Mouse (Mus musculus): Measurements from ENCODE around the gene Aym1. TPM values are rescaled to one million over a fixed set of nuclear protein-coding genes. Genes with fewer than 3 reads are reported as not detected.

Gene Aym1
- polyA plus RNA-seq, 1 experiment = not detected

DNA sequence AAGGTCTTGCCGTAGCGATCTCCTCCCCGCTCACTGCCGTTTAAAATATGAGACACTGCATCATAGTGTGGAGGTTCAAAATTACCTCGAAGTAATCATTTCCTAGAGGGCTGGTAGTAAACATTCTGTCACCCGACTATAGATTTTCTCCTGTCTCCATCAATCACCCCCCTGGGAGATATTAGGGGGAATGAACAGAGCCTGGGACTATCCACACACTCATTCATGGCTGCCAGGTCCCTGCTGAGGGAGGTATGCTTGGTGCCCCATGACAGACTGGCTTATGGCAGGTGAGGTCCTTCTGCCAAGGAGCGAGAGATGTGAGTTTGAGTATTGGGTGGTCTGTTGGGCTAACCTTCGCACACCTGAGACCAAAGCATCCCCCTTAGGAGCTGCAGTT is 23.5 kb downstream of the Aym1 start:
- Histone ChIP-seq H3K4me1 (ENCODE audit: control insufficient read depth, insufficient read depth, low read length) (no peaks in the 10 kb centered on the region), H3K27ac (ENCODE audit: insufficient read depth, low read depth, low read length) (no peak overlapping the region), H3K27me3 (replicated peaks; ENCODE audit: control insufficient read depth, insufficient read depth, low read length) (no peaks in the 10 kb centered on the region), H3K4me3 (ENCODE audit: insufficient read depth, low read depth, low read length) (no peak overlapping the region), H3K36me3 (ENCODE audit: control insufficient read depth, insufficient read depth, low read length) (no peaks in the 10 kb centered on the region)
- WGBS = 68% methylated on average over 8 of the region's 8 CpGs
- TF ChIP-seq POLR2A (IDR thresholded peaks at IDR 0.05; ENCODE audit: low read depth, low read length) = no peak
- no peak for TF ChIP-seq CTCF (conservative IDR thresholded peaks at IDR 0.05; ENCODE audit: insufficient read depth, insufficient read length, low read depth, low read length)
- no peak for DNase-seq

DNA sequence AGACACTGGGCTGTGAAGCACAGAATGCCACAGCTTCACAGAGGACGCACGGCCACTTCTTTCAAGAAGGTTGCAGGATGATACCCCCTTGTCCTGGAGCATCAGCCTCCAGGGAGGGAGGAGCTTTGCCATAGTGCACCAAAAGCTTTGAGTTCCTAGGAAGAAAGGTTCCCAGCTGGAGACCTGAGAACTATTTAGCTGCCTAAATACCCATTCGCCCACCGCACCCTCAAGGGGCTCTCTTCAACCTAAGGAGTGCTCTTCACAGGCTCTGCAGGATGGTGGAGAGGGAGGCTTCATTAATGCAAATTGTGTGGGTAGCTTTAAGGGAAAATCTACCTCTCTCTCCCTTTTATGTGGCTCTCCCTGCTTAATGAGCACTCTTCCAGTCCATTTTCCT is 25.5 kb downstream of the Aym1 start:
- Histone ChIP-seq H3K36me3 (ENCODE audit: control insufficient read depth, insufficient read depth, low read length) (no peaks in the 10 kb centered on the region), H3K27ac (ENCODE audit: insufficient read depth, low read depth, low read length) (no peak overlapping the region), H3K4me3 (ENCODE audit: insufficient read depth, low read depth, low read length) (no peak overlapping the region), H3K27me3 (replicated peaks; ENCODE audit: control insufficient read depth, insufficient read depth, low read length) (no peaks in the 10 kb centered on the region), H3K4me1 (ENCODE audit: control insufficient read depth, insufficient read depth, low read length) (no peaks in the 10 kb centered on the region)
- TF ChIP-seq POLR2A (IDR thresholded peaks at IDR 0.05; ENCODE audit: low read depth, low read length) (no peak), CTCF (conservative IDR thresholded peaks at IDR 0.05; ENCODE audit: insufficient read depth, insufficient read length, low read depth, low read length) (no peak)
- no peak for DNase-seq
- WGBS = 70% methylated on average over 4 of the region's 4 CpGs

- no peaks in the 10 kb centered on the region for H3K27me3 ChIP-seq (replicated peaks; ENCODE audit: control insufficient read depth, insufficient read depth, low read length)
- 40% methylated on average over 8 of the region's 8 CpGs for WGBS
- no peak for TF ChIP-seq CTCF (conservative IDR thresholded peaks at IDR 0.05; ENCODE audit: insufficient read depth, insufficient read length, low read depth, low read length)
- TF ChIP-seq POLR2A (IDR thresholded peaks at IDR 0.05; ENCODE audit: low read depth, low read length) = no peak
Measured at GRCm38 (mm10) chr5:113393766-113394165, 36.7 kb downstream of the Aym1 start.

GRCm38 (mm10) chr5:113396286-113396934 is 39.3 kb downstream of the Aym1 start:
- 67% methylated on average over 17 of the region's 17 CpGs for WGBS
- TF ChIP-seq CTCF (conservative IDR thresholded peaks at IDR 0.05; ENCODE audit: insufficient read depth, insufficient read length, low read depth, low read length) (no peak), POLR2A (IDR thresholded peaks at IDR 0.05; ENCODE audit: low read depth, low read length) (no peak)
- Histone ChIP-seq H3K36me3 (ENCODE audit: control insufficient read depth, insufficient read depth, low read length) (no peaks in the 10 kb centered on the region), H3K27ac (ENCODE audit: insufficient read depth, low read depth, low read length) (no peak overlapping the region), H3K27me3 (replicated peaks; ENCODE audit: control insufficient read depth, insufficient read depth, low read length) (no peaks in the 10 kb centered on the region), H3K4me1 (ENCODE audit: control insufficient read depth, insufficient read depth, low read length) (no peaks in the 10 kb centered on the region), H3K4me3 (ENCODE audit: insufficient read depth, low read depth, low read length) (no peak overlapping the region)
- DNase-seq = no peak

More at GRCm38 (mm10) chr5:113393766-113394165, 36.7 kb downstream of the Aym1 start:
- Histone ChIP-seq H3K36me3 (ENCODE audit: control insufficient read depth, insufficient read depth, low read length) (no peaks in the 10 kb centered on the region), H3K27ac (ENCODE audit: insufficient read depth, low read depth, low read length) (no peak overlapping the region), H3K4me3 (ENCODE audit: insufficient read depth, low read depth, low read length) (no peak overlapping the region), H3K4me1 (ENCODE audit: control insufficient read depth, insufficient read depth, low read length) (no peaks in the 10 kb centered on the region)
- no peak for DNase-seq

- Histone ChIP-seq H3K27ac (ENCODE audit: insufficient read depth, low read depth, low read length) (no peak overlapping the region), H3K4me3 (ENCODE audit: insufficient read depth, low read depth, low read length) (no peak overlapping the region), H3K4me1 (ENCODE audit: control insufficient read depth, insufficient read depth, low read length) (no peaks in the 10 kb centered on the region), H3K36me3 (ENCODE audit: control insufficient read depth, insufficient read depth, low read length) (no peaks in the 10 kb centered on the region), H3K27me3 (replicated peaks; ENCODE audit: control insufficient read depth, insufficient read depth, low read length) (no peaks in the 10 kb centered on the region)
- DNase-seq = no peak
- 21% methylated on average over 17 of the region's 17 CpGs for whole genome bisulfite sequencing
- no peak for TF ChIP-seq CTCF (conservative IDR thresholded peaks at IDR 0.05; ENCODE audit: insufficient read depth, insufficient read length, low read depth, low read length)
- TF ChIP-seq POLR2A (IDR thresholded peaks at IDR 0.05; ENCODE audit: low read depth, low read length) = no peak
Measured at GRCm38 (mm10) chr5:113397443-113398317, 40.6 kb downstream of the Aym1 start.

DNA sequence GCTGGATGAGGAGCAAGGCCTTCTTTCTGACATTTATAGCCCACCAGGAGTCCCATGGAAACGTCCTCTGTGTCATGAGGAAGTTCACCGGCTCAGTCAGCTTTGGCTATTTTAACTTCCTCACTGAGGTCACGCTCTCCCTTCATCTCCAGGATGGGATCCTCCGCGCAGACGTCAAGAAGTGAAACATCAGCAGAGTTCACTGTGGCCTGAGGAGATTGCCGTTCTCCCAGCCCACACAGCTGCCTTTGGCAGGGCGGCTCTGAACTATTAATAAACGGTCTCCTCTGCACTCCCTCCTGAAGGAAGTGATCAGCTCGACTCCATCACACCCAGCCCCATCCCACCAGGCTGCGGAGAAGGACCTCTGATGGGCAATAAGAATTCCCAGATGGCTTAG is 45.6 kb downstream of the Aym1 start:
- no peaks in the 10 kb centered on the region for H3K4me1 ChIP-seq (ENCODE audit: control insufficient read depth, insufficient read depth, low read length)
- 7% methylated on average over 11 of the region's 11 CpGs for WGBS
- DNase-seq = peak; percentile 2
- TF ChIP-seq CTCF (conservative IDR thresholded peaks at IDR 0.05; ENCODE audit: insufficient read depth, insufficient read length, low read depth, low read length) (no peak), POLR2A (IDR thresholded peaks at IDR 0.05; ENCODE audit: low read depth, low read length) (no peak)
- no peak overlapping the region for H3K27ac ChIP-seq (ENCODE audit: insufficient read depth, low read depth, low read length)
- H3K36me3 ChIP-seq (ENCODE audit: control insufficient read depth, insufficient read depth, low read length) = no peaks in the 10 kb centered on the region
- H3K27me3 ChIP-seq (replicated peaks; ENCODE audit: control insufficient read depth, insufficient read depth, low read length) = no peaks in the 10 kb centered on the region
- H3K4me3 ChIP-seq (ENCODE audit: insufficient read depth, low read depth, low read length) = no peak overlapping the region

DNA sequence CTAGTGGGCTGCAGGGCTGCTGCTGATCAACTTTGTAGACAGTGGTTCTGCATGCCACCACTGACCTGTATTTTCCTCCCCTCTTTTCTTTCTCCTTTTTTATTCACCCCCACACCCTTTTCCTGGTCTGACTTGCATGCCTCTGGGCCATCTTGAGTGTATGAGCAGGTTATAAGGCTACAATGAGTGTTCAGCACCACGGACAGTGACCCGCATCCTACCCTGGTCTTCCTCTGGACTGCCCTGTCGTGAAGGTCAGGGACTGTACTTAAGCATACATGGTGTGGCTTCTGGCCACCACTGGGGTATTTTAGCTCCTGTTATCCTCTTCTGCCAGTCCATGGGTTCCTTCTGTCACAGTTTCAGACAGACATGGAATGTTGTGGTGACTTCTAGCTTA is 50.3 kb downstream of the Aym1 start:
- WGBS = 1% methylated on average over 3 of the region's 3 CpGs
- Histone ChIP-seq H3K4me3 (ENCODE audit: insufficient read depth, low read depth, low read length) (no peak overlapping the region), H3K4me1 (ENCODE audit: control insufficient read depth, insufficient read depth, low read length) (no peaks in the 10 kb centered on the region), H3K36me3 (ENCODE audit: control insufficient read depth, insufficient read depth, low read length) (no peaks in the 10 kb centered on the region), H3K27ac (ENCODE audit: insufficient read depth, low read depth, low read length) (no peak overlapping the region), H3K27me3 (replicated peaks; ENCODE audit: control insufficient read depth, insufficient read depth, low read length) (no peaks in the 10 kb centered on the region)
- TF ChIP-seq CTCF (conservative IDR thresholded peaks at IDR 0.05; ENCODE audit: insufficient read depth, insufficient read length, low read depth, low read length) (no peak), POLR2A (IDR thresholded peaks at IDR 0.05; ENCODE audit: low read depth, low read length) (no peak)
- DNase-seq = peak; percentile 28

Other genes starting within 250 kb of the Aym1 start
- gene 2900026A02Rik, start 136.1 kb upstream of the Aym1 start, polyA plus RNA-seq (2012; rRNA removed) = 14.3 and 15.0 TPM in 2 replicates
- not detected in 2 replicates for gene Tmem211, start 130.4 kb upstream of the Aym1 start, polyA plus RNA-seq (2012; rRNA removed)
- 3.5 and 3.9 TPM in 2 replicates for gene Sgsm1, start 46.5 kb upstream of the Aym1 start, polyA plus RNA-seq (2012; rRNA removed)
- 9.0 and 10.1 TPM in 2 replicates for gene Wscd2, start 133.0 kb downstream of the Aym1 start, polyA plus RNA-seq (2012; rRNA removed)